Mouse (Mus musculus): ENCODE results near the gene Hist1h3c.
A peak's percentile ranks its signal among the peaks of the same experiment; 100 is the strongest.
"Not testable (repeated sequence)": the region's sequence is repeated elsewhere in the genome, so short reads cannot be mapped to it uniquely, and the experiment has no call there.

The Hist1h3c gene

DNA sequence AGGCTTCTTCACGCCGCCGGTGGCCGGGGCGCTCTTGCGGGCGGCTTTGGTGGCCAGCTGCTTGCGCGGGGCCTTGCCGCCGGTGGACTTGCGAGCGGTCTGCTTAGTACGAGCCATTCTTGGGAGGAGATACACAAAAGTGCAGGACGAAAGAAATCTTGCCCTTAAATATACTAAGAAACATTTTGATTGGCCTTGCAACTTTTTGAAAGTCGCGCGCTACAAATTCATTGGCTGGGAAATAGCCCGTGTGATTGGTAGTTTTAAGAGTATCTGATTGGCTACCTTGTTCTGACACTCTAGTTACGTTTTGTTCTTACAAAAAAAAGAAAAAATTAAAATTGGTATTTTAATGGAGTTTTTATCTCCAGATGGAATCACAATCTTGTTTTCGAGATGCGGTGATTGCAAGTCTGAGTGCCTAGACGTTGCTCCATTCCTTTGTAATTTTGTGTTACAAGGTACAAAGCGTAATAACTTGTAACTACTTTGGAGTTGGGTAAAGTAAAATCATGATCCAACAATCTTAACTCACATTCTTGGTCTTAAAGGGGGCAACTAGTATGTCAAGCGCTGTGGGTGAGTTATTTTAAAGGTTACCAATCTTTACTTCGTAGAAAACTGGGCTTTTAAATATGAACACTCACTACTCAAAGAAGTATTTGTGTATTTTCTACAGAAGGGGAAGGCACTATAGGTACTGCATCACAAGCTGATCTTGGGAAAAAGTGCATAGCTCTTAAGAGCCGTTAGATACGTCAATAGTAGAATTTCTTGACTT is at the start of gene Hist1h3c:
TSS of gene Hist1h3c (minus strand) at position 222 of the 781 bp plus-strand sequence.
- DNase-seq, result peak; percentile 69

DNA sequence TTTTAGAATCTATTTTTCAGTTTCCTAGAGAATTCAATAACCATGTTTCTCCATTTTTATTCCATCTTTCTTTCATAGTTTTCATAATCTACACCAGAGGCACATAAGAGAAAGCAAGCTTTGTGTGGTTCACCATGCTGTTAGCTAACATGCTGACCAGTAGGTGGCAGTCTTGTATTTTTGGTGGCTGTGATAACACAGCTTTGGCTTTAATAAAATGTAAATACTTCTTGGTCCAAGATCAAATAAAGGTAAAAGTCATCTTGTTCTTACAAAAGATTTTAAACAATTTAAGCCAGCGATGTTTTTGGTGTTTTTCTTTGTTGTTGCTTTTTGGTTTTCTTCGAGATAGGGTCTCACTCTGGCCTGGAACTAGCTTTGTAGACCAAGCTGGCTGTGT is 47.1 kb upstream of the Hist1h3c start:
- peak; percentile 3 for DNase-seq

GRCm38 (mm10) chr13:23779025-23779424 is 33.6 kb upstream of the Hist1h3c start:
- DNase-seq, result no peak

DNA sequence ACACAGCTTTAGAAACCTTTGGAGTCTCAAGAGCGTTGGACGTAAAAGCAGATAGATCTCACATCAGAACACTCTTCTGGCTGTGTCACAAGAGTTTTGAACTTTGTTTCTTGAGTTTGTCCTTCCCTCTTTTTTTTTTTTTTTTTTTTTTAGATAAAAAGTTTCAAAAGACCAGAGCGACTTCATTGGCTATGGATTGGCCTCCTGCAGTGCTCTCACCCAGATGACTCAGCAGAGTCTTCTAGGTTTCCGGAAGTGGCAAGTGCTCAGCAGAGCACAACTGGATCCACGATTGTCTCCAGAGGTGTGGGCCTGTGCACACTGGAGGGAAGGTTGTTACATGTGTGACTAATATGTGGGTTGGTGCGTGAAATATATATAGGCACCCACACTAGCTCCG is 32.9 kb upstream of the Hist1h3c start:
- no peak for DNase-seq

GRCm38 (mm10) chr13:23772561-23773313 is 27.3 kb upstream of the Hist1h3c start:
- no peak for DNase-seq

DNA sequence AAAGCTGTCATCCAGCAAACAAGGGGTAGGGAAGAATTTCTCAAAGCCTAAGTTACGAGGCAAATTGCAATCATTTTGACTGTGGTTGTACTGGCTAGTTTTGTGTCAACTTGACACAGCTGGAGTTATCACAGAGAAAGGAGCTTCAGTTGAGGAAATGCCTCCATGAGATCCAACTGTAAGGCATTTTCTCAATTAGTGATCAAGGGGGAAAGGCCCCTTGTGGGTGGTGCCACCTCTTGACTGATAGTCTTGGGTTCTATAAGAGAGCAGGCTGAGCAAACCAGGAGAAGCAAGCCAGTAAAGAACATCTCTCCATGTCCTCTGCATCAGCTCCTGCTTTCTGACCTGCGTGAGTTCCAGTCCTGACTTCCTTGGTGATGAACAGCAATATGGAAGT is 24.2 kb upstream of the Hist1h3c start, which contains the start of gene Trim38:
TSS of gene Trim38 (plus strand) at position 301 of the 400 bp plus-strand sequence.
- not testable (repeated sequence) for DNase-seq

DNA sequence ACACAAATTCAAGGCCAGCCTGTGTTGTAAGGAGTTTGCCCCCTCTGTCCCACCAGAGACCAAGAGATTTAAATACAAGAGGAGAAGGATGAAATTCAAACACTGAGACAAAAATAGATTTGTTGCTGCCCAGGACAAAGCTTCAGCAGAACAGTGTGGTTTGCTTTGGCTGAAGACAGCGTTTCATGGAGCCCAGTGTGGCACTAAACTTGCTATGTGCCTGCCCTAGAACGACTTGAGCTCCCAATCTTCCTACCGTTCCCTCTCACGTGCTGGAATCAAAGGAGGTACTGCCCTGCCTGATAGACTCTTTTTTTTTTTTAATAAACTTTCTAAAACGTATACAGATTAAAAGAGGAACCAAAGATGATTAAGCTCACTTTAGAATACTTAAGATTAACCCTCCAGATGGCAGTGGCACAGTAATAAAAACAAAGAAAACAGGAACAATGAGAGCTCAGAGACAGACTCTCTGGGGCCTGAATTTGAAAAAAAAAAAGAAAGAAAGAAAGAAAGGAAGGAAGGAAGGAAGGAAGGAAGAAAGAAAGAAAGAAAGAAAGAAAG is 23.5 kb upstream of the Hist1h3c start:
- DNase-seq, result no peak

DNA sequence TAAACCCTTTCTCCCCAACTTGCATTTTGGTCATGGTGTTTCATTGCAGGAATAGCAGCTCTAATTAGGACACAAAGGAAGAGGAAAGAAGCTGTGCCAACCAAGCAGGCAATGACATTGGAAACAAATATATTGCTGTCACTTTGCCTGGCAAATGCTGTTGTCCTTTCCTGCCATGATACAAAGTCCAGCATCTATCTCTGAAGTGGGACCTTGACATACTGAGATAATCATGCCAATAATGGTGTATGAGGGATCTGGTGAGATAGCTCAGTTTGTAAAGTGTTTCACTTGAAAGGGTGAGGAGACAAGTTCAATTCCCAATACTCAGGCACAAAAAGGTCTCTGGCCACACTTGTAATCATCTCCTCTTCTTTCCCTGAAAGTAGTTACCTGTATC is 21.4 kb upstream of the Hist1h3c start:
- no peak for DNase-seq

DNA sequence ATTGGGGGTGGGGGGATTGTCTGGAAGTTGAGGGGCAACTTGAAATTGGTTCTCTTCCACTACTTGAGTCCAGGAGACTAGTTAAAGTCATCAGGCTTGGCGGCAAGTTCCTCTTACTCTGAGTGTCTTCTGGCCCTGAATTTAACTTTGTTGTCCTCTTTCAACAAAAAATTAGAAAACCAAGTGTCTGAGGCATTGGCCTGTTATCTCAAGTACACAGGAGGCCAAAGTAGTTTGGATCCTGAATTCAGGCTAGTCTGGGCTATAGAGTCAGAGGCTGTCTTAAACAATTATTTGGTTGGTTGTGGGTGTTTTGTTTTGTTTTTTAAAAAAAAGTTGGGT is 19.7 kb upstream of the Hist1h3c start:
- no peak for DNase-seq

DNA sequence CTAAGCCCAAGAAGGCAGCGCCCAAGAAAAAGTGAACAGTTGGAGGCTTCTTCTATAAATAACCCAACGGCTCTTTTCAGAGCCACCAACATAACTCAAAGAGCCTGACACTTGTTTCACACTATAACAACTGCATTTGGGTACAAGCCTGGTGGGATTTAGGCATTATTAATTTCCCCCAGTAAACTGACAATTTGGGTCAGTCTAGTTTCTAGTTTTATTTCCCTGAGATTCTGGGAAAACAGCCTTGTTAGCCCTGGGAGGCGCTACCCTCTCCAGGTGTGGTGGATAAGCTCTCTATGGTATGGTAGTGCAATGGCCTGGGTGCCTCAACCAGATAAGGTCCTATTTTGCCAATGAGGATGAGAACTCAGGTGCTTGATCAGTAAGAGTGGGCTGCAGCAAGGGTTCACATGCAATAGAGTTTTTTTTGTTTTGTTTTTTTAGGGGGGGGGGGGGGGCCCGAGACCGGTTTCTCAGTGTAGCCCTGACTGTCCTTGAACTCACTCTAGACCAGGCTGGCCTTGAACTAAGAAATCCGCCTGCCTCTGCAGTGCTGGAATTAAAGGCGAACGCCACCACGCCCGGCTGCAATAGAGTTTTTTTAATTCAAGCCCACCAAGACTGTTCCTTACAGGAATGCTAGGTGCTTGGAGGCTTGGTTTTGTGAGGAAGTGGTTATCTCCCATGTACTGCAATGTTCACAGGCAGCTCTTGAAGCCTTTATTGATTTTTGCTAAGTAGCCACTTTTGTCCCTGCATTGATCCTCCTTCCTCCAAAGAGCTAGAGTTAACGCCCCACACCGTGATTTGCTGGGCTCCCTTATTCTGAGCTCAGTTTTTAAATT is 19.1 kb upstream of the Hist1h3c start:
- DNase-seq, result no peak

GRCm38 (mm10) chr13:23763586-23764323 is 18.4 kb upstream of the Hist1h3c start, which contains the start of gene Hist1h1a:
Gene Hist1h1a (plus strand): TSS chr13:23763666.
- DNase-seq, result peak; percentile 76

DNA sequence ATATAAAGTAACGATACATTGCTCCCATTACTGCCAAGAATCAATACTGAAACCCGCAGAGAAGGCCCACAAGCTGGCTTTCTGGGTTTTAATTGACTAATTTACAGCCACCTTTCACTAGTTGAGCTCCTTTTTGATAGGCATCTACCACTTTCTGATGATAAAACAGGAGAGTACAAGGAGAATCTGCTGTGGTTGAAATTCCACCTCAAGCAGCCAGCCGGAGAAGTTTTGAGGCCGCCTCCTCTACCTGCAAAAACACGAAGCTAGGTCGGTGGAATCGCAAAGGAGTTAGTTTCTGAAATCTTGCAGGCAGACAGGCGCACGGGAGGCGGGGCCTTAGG is 17.8 kb upstream of the Hist1h3c start:
- DNase-seq, result no peak

GRCm38 (mm10) chr13:23761871-23762821 is 16.7 kb upstream of the Hist1h3c start, which contains the start of gene Hist1h3a:
Gene Hist1h3a (minus strand): TSS chr13:23762386.
- DNase-seq, result peak; percentile 40

DNA sequence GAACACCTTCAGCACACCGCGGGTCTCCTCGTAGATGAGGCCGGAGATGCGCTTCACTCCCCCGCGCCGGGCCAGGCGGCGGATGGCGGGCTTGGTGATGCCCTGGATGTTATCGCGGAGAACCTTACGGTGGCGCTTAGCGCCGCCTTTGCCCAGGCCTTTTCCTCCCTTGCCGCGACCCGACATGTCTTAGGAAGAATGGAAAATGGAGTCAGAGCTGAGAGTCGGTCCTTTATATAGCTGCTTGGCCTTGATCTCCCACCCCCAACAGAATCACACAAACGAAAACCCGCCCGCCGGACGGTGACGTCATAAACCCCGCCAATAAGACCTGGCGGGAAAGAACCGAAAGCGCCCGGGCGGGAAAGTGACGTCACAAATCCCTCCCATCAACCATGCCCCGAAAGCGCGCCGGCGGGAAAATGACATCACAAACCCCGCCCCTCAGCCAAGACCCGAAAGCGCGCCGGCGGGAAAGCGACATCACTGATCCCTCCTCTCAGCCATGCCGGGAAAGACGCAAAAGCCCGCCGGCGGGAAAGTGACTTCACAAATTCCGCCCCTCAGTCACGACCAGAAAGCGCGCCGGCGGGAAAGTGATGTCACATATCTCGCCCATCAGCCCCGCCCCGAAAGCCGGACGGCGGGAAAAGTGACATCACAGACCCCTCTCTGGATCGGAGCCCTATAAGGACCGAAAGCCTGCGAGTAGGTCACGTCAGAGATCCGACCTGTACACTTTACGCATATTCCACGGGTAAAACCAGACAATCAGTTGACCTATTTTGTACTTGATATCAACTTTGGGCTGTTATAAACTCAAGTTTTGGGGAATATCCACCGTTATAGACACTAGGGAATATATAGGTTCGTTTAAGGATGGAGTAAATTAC is 15.8 kb upstream of the Hist1h3c start, which contains the start of gene Hist1h4a:
TSS of gene Hist1h4a (minus strand) at position 259 of the 893 bp plus-strand sequence.
- peak; percentile 94 for DNase-seq

GRCm38 (mm10) chr13:23760240-23760971 is 15.0 kb upstream of the Hist1h3c start:
- no peak for DNase-seq

- no peak for DNase-seq
Measured at GRCm38 (mm10) chr13:23759916-23760239, 14.5 kb upstream of the Hist1h3c start.

DNA sequence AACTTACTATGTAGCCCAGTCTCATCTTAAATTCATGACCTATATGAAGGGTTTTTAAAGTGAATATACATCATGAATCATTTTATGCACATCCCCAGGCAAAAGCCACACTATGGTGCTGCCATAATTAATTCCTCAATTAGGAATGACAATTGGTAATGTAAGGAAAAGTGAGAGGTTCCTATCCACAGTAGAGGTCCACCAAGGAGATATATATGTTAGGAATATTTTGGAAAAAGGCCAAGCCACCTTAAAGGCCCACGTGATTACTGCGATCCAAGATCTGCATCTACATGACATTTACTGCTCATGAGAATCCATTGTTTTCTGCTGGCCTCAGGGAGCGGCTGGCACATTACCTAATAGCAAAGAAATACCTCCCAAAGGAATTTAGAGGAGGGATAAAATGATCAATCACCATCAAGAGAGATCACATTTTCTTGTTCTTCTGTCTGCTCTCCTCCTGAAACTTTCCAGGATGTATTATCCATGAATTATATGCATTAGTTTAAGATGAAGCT is 13.9 kb upstream of the Hist1h3c start:
- DNase-seq, result no peak

DNA sequence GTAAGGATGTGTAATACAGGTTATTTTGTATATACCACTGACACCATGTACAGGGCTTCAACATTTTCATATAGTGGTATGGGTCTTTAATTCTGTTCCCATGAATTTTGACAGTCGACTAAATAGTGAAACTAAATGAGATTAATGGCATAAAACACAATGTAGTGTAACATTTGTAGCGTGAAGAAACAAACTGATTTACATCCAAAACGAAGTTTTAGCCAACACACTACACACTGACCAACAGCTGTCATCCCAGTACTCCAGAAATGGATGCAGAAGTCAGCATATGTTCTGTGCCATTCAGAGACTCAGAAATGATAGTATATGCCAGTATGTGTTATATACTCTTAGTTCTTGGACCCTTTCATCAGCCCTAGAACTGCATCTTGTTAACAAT is 12.5 kb upstream of the Hist1h3c start:
- DNase-seq, result no peak

GRCm38 (mm10) chr13:23757211-23757773 is 11.9 kb upstream of the Hist1h3c start:
- no peak for DNase-seq

All from kidney, adult 11 months (tissue).